Mouse (Mus musculus) MEL (cell line): ENCODE measurements around the gene Slc25a21.

Source experiments
- CHD1 ChIP-seq: IDR thresholded peaks from 2 replicates; pipeline ENCODE4 v1.6.1; 2012; ENCODE audit warnings: low read depth, mild to moderate bottlenecking, inconsistent platforms, low read length, improper control_type of control experiment
- CTCF ChIP-seq, 3 experiments: IDR thresholded peaks in 2 of 3; conservative IDR thresholded peaks in 1 of 3; 2 replicates each; pipeline ENCODE4 v1.5.1; 2011 to 2012; ENCODE audit warnings: low read length in 3 of 3, low read depth in 2 of 3, mild to moderate bottlenecking in 2 of 3, improper control_type of control experiment in 1 of 3, inconsistent platforms in 1 of 3, mixed read lengths in 1 of 3, moderate library complexity in 1 of 3; ENCODE audit not compliant: control insufficient read depth in 1 of 3, insufficient read depth in 1 of 3, poor library complexity in 1 of 3, severe bottlenecking in 1 of 3
- ETS1 ChIP-seq: IDR thresholded peaks from 2 replicates; pipeline ENCODE4 v1.6.1; 2012; ENCODE audit warnings: low read depth, mild to moderate bottlenecking, inconsistent platforms, low read length, improper control_type of control experiment, moderate library complexity
- GABPA ChIP-seq: IDR thresholded peaks from 2 replicates; pipeline ENCODE4 v1.6.1; 2012; ENCODE audit warnings: low read depth, mild to moderate bottlenecking, inconsistent platforms, low read length, improper control_type of control experiment, moderate library complexity
- POLR2A ChIP-seq, 2 experiments: IDR thresholded peaks; 2 replicates each; pipeline ENCODE4 v1.6.1; 2011 to 2012; ENCODE audit warnings: low read length in 2 of 2, mild to moderate bottlenecking in 2 of 2, control low read depth in 1 of 2, improper control_type of control experiment in 1 of 2, low read depth in 1 of 2, moderate library complexity in 1 of 2; ENCODE audit not compliant: control insufficient read depth in 1 of 2, insufficient read depth in 1 of 2, poor library complexity in 1 of 2
- USF1 ChIP-seq: IDR thresholded peaks from 2 replicates; pipeline ENCODE4 v1.6.1; 2014; ENCODE audit warnings: low read depth, mild to moderate bottlenecking, inconsistent platforms, low read length, improper control_type of control experiment, moderate library complexity

DNA sequence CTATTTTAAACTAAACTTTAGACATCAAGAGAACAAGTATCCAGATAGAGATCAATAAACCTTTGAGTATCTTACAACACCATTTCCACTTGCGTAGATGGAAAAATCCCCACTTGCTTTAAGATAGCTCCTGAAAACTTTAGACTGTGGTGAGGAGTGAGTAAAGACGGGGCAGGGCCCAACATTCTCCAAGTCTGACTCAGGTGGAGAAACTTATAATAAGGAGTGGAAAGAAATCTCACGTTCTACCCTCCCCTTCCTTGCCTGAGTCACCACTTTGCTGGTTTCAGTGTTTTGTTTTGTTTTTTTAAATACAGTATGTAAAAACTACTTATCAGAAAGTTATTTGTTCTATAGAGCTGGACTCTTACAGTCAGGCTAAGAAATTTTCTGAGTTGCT lies 417.7 kb downstream of the Slc25a21 start:
- no peak for TF ChIP-seq POLR2A (IDR thresholded peaks at IDR 0.05; ENCODE audit: control insufficient read depth in 1 of 2, insufficient read depth in 1 of 2, low read depth in 1 of 2, low read length in 2 of 2, poor library complexity in 1 of 2)
- no peak for TF ChIP-seq ETS1
- TF ChIP-seq CHD1: no peak
- TF ChIP-seq GABPA: no peak
- no peak for TF ChIP-seq CTCF (IDR thresholded peaks at IDR 0.05 in 2 of 3, conservative IDR thresholded peaks at IDR 0.05 in 1 of 3; ENCODE audit: control insufficient read depth in 1 of 3, insufficient read depth in 1 of 3, low read depth in 2 of 3, low read length in 3 of 3, poor library complexity in 1 of 3, severe bottlenecking in 1 of 3)
- TF ChIP-seq USF1: no peak
